Mouse (Mus musculus) bone marrow, adult 2 months (tissue): Measurements from ENCODE around the gene Grn. TPM values are rescaled to one million over a fixed set of nuclear protein-coding genes. Genes with fewer than 3 reads are reported as not detected.
"Not testable (repeated sequence)": the region's sequence is repeated elsewhere in the genome, so short reads cannot be mapped to it uniquely, and the experiment has no call there.

Experiments
- H3K27ac ChIP-seq: fragments of 200-500 bp; 2 replicates; pipeline ENCODE4 v1.5.1; 2012; ENCODE audit warnings: low read depth, mild to moderate bottlenecking, control low read depth, inconsistent platforms, low read length; ENCODE audit not compliant: control insufficient read depth, poor library complexity, insufficient read depth
- H3K4me1 ChIP-seq: fragments of 200-500 bp; 2 replicates; pipeline ENCODE4 v1.6.1; 2011; ENCODE audit warnings: low read length; ENCODE audit not compliant: control insufficient read depth, insufficient read depth
- H3K4me3 ChIP-seq: fragments of 200-500 bp; replicated peaks from 2 replicates; pipeline ENCODE3; 2011; ENCODE audit warnings: mild to moderate bottlenecking, low read depth, low read length, control low read depth; ENCODE audit not compliant: control insufficient read depth
- CTCF ChIP-seq: fragments of 200-500 bp; IDR thresholded peaks from 2 replicates; pipeline ENCODE4 v1.5.1; 2011; ENCODE audit warnings: low read length, control low read depth; ENCODE audit not compliant: control insufficient read depth, insufficient read depth
- POLR2A ChIP-seq: fragments of 200-500 bp; IDR thresholded peaks from 2 replicates; pipeline ENCODE4 v1.6.1; 2011; ENCODE audit warnings: low read depth, mild to moderate bottlenecking, control low read depth, low read length, borderline replicate concordance; ENCODE audit not compliant: control insufficient read depth
- WGBS: fragments of 180-500 bp; shearing (Covaris S2); methylation state at CpG from one replicate; pipeline ENCODE4 v1.1.7; 2018; 5-methylcytosine and 5-hydroxymethylcytosine counted together
- polyA plus RNA-seq: library from polyadenylated mRNA; stranded (reverse); fragments of >200 nt; gene quantifications from 2 replicates; pipeline ENCODE4 v1.2.4, GENCODE M21; 2011; ENCODE audit warnings: low replicate concordance; ENCODE audit not compliant: missing spikeins, insufficient read depth, insufficient read length

Gene Grn
- polyA plus RNA-seq, 1 experiment = 87.0 TPM

GRCm38 (mm10) chr11:102406401-102406800, 23.7 kb upstream of the Grn start:
- H3K4me1 ChIP-seq = peaks cover 2% of the 10 kb centered on the region; the same call in 1 of the 2 replicates
- H3K4me3 ChIP-seq = peak overlapping the region; percentile 67
- no peak for TF ChIP-seq CTCF
- no peak for TF ChIP-seq POLR2A
- peak overlapping the region; percentile 31; the same call in 1 of the 2 replicates for H3K27ac ChIP-seq
- 40% methylated on average over 3 of the region's 3 CpGs for WGBS

GRCm38 (mm10) chr11:102406900-102407833, 22.9 kb upstream of the Grn start:
- H3K4me3 ChIP-seq = peak overlapping the region; percentile 84
- H3K4me1 ChIP-seq = peaks cover 2% of the 10 kb centered on the region; the same call in 1 of the 2 replicates
- WGBS = under 1% methylated on average over 85 of the region's 85 CpGs
- TF ChIP-seq CTCF (no peak), POLR2A (peak; percentile 72; the same call in 1 of the 2 replicates)
- H3K27ac ChIP-seq = peak overlapping the region; percentile 35

- TF ChIP-seq POLR2A (no peak), CTCF (no peak)
- H3K4me3 ChIP-seq = peak within 1 kb of the TSS; percentile 84
Measured at GRCm38 (mm10) chr11:102407834-102408215, 22.3 kb upstream of the Grn start, which contains the start of gene Slc25a39. TSS of gene Slc25a39 (minus strand) at chr11:102407946.

GRCm38 (mm10) chr11:102408344-102408876, 21.7 kb upstream of the Grn start:
- peak overlapping the region; percentile 85 for H3K27ac ChIP-seq
- H3K4me3 ChIP-seq = peak overlapping the region; percentile 67
- H3K4me1 ChIP-seq = peaks cover 2% of the 10 kb centered on the region; the same call in 1 of the 2 replicates
- WGBS = under 1% methylated on average over 32 of the region's 32 CpGs
- TF ChIP-seq CTCF = no peak
- TF ChIP-seq POLR2A = peak; percentile 60

More at GRCm38 (mm10) chr11:102407834-102408215, 22.3 kb upstream of the Grn start, which contains the start of gene Slc25a39:
- Histone ChIP-seq H3K27ac (peak within 1 kb of the TSS; percentile 85), H3K4me1 (peaks cover 2% of the 10 kb centered on the region; the same call in 1 of the 2 replicates)
- under 1% methylated on average over 19 of the region's 19 CpGs for WGBS

- Histone ChIP-seq H3K27ac (peak overlapping the region; percentile 85), H3K4me3 (peak overlapping the region; percentile 67), H3K4me1 (peaks cover 2% of the 10 kb centered on the region; the same call in 1 of the 2 replicates)
- 44% methylated on average over 15 of the region's 15 CpGs for WGBS
- no peak for TF ChIP-seq CTCF
- no peak for TF ChIP-seq POLR2A
Measured at GRCm38 (mm10) chr11:102408888-102409794, 21.0 kb upstream of the Grn start.

GRCm38 (mm10) chr11:102409795-102410330, 20.3 kb upstream of the Grn start:
- Histone ChIP-seq H3K27ac (no peak overlapping the region), H3K4me3 (no peak overlapping the region), H3K4me1 (peaks cover 2% of the 10 kb centered on the region; the same call in 1 of the 2 replicates)
- 76% methylated on average over 3 of the region's 3 CpGs for WGBS
- no peak for TF ChIP-seq CTCF
- no peak for TF ChIP-seq POLR2A

GRCm38 (mm10) chr11:102410345-102410744, 19.8 kb upstream of the Grn start:
- H3K4me1 ChIP-seq, H3K4me3 ChIP-seq, H3K27ac ChIP-seq: not testable (repeated sequence)
- 80% methylated on average over 3 of the region's 3 CpGs for WGBS
